Mouse (Mus musculus) myocyte (in vitro differentiated cells): ENCODE measurements around the gene Egln3. TPM values are rescaled to one million over a fixed set of nuclear protein-coding genes. Genes with fewer than 3 reads are reported as not detected.

Experiments
- H3K27me3 ChIP-seq: one replicate; pipeline ENCODE4 v1.6.1; 2011; ENCODE audit not compliant: control insufficient read depth, insufficient read depth, insufficient read length
- H3K36me3 ChIP-seq: one replicate; pipeline ENCODE4 v1.6.1; 2011; ENCODE audit not compliant: control insufficient read depth, insufficient read depth
- H3K4me2 ChIP-seq: one replicate; pipeline ENCODE4 v1.6.1; 2011; ENCODE audit warnings: low read depth, control low read depth
- H3K4me3 ChIP-seq: one replicate; pipeline ENCODE4 v1.5.1; 2011; ENCODE audit warnings: mild to moderate bottlenecking, control low read depth, moderate library complexity
- H3K79me2 ChIP-seq: one replicate; pipeline ENCODE4 v1.6.1; 2011; ENCODE audit not compliant: control insufficient read depth, insufficient read depth
- H3ac ChIP-seq: one replicate; pipeline ENCODE4 v1.6.1; 2011; ENCODE audit not compliant: control insufficient read depth, insufficient read length
- CEBPB ChIP-seq: IDR thresholded peaks from 2 replicates; pipeline ENCODE4 v1.6.1; 2011; ENCODE audit warnings: mild to moderate bottlenecking, moderate library complexity; ENCODE audit not compliant: poor library complexity, insufficient read depth, severe bottlenecking
- E2F4 ChIP-seq: IDR thresholded peaks from one replicate; pipeline ENCODE4 v1.6.1; 2011; ENCODE audit warnings: mild to moderate bottlenecking, control low read depth, moderate library complexity; ENCODE audit not compliant: insufficient read depth
- MAX ChIP-seq: IDR thresholded peaks from one replicate; pipeline ENCODE4 v1.6.1; 2011; ENCODE audit warnings: low read depth, mild to moderate bottlenecking, control low read depth
- MYOD1 ChIP-seq, 3 experiments: IDR thresholded peaks; one replicate each; pipeline ENCODE4 v1.6.1; 2011; ENCODE audit warnings: control low read depth in 2 of 3, low read depth in 2 of 3, mild to moderate bottlenecking in 2 of 3, moderate library complexity in 1 of 3; ENCODE audit not compliant: insufficient read length in 2 of 3, control insufficient read depth in 1 of 3
- MYOG ChIP-seq, 3 experiments: IDR thresholded peaks; one replicate each; pipeline ENCODE4 v1.6.1; 2011; ENCODE audit warnings: control low read depth in 2 of 3, low read depth in 2 of 3, mild to moderate bottlenecking in 2 of 3; ENCODE audit not compliant: insufficient read length in 2 of 3, control insufficient read depth in 1 of 3, insufficient read depth in 1 of 3
- POLR2A ChIP-seq: IDR thresholded peaks from one replicate; pipeline ENCODE4 v1.6.1; 2011; ENCODE audit warnings: low read depth, mild to moderate bottlenecking, control low read depth, moderate library complexity; ENCODE audit not compliant: insufficient read length
- POLR2AphosphoS2 ChIP-seq: IDR thresholded peaks from one replicate; pipeline ENCODE4 v1.6.1; 2011; ENCODE audit warnings: low read depth, control low read depth; ENCODE audit not compliant: insufficient read length
- REST ChIP-seq: IDR thresholded peaks from one replicate; pipeline ENCODE4 v1.6.1; 2011; ENCODE audit warnings: mild to moderate bottlenecking, control low read depth, moderate library complexity; ENCODE audit not compliant: insufficient read depth, insufficient read length
- SRF ChIP-seq: IDR thresholded peaks from one replicate; pipeline ENCODE4 v1.6.1; 2011; ENCODE audit warnings: low read depth; ENCODE audit not compliant: control insufficient read depth, insufficient read length
- TCF12 ChIP-seq: IDR thresholded peaks from one replicate; pipeline ENCODE4 v1.6.1; 2011; ENCODE audit warnings: mild to moderate bottlenecking, control low read depth; ENCODE audit not compliant: poor library complexity, insufficient read depth, severe bottlenecking
- TCF3 ChIP-seq: IDR thresholded peaks from one replicate; pipeline ENCODE4 v1.6.1; 2011; ENCODE audit warnings: low read depth, control low read depth; ENCODE audit not compliant: insufficient read length
- USF1 ChIP-seq: IDR thresholded peaks from one replicate; pipeline ENCODE4 v1.6.1; 2011; ENCODE audit warnings: low read depth, mild to moderate bottlenecking, control low read depth, moderate library complexity
- polyA plus RNA-seq: library from polyadenylated mRNA; unstranded; fragments of >200 nt; fragmentation: generic; extraction: Trizol; gene quantifications from one replicate; pipeline ENCODE4 v1.2.1, GENCODE M21; 2012; ENCODE audit warnings: missing spikeins

Egln3 gene
- polyA plus RNA-seq, 1 experiment = 130 TPM

- H3ac ChIP-seq = no peak overlapping the region
- H3K4me3 ChIP-seq = no peak overlapping the region
- no peaks in the 10 kb centered on the region for H3K27me3 ChIP-seq
- TF ChIP-seq CEBPB (peak; percentile 45; the same call in 1 of the 2 replicates), MYOG (IDR thresholded peaks at IDR 0.05; ENCODE audit: control insufficient read depth in 1 of 3, insufficient read depth in 1 of 3, insufficient read length in 2 of 3, low read depth in 2 of 3) (peak; percentile 15 to 83 (median 41)), SRF (no peak), TCF12 (peak; percentile 69), MYOD1 (IDR thresholded peaks at IDR 0.05; ENCODE audit: control insufficient read depth in 1 of 3, insufficient read length in 2 of 3, low read depth in 2 of 3) (peak in 2 of 3 experiments; percentile 90)
- H3K36me3 ChIP-seq = peaks cover 26% of the 10 kb centered on the region
- peak overlapping the region; percentile 66 for H3K4me2 ChIP-seq
- peaks cover 57% of the 10 kb centered on the region for H3K79me2 ChIP-seq
These were observed 16.6 kb downstream of the Egln3 start for GRCm38 (mm10) chr12:54186926-54187623.

DNA sequence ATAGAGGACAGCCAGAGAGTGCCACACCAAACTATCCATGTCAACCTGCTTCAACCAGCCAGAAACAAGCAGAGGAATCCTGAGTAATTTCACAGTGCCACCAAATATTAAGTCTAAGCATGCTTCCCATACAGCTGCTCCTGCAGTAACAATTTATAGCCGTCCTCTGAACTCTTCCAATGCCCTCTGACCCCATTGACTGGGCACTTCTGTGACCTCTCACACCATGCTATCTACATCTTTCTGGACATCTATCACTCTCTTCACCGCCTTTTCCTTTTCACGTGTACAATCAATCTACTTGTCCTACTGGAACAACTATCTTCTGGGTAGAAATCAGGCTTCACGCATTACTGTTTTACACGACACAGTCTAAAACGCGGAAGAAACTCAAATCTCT is 19.4 kb downstream of the Egln3 start:
- H3K4me3 ChIP-seq = no peak overlapping the region
- H3ac ChIP-seq = no peak overlapping the region
- no peak overlapping the region for H3K4me2 ChIP-seq
- H3K27me3 ChIP-seq = no peaks in the 10 kb centered on the region
- H3K36me3 ChIP-seq = peaks cover 54% of the 10 kb centered on the region
- H3K79me2 ChIP-seq = peaks cover 30% of the 10 kb centered on the region
- TF ChIP-seq REST (no peak), SRF (no peak), USF1 (no peak), MYOD1 (IDR thresholded peaks at IDR 0.05; ENCODE audit: control insufficient read depth in 1 of 3, insufficient read length in 2 of 3, low read depth in 2 of 3) (no peak), TCF12 (no peak), CEBPB (no peak), POLR2AphosphoS2 (no peak), MYOG (IDR thresholded peaks at IDR 0.05; ENCODE audit: control insufficient read depth in 1 of 3, insufficient read depth in 1 of 3, insufficient read length in 2 of 3, low read depth in 2 of 3) (no peak), TCF3 (no peak), MAX (no peak), POLR2A (no peak), E2F4 (no peak)

- H3ac ChIP-seq = no peak overlapping the region
- no peaks in the 10 kb centered on the region for H3K79me2 ChIP-seq
- no peak for TF ChIP-seq CEBPB
- no peaks in the 10 kb centered on the region for H3K27me3 ChIP-seq
- H3K4me3 ChIP-seq = no peak overlapping the region
- peaks cover 53% of the 10 kb centered on the region for H3K36me3 ChIP-seq
- H3K4me2 ChIP-seq = no peak overlapping the region
These were observed 25.3 kb downstream of the Egln3 start for GRCm38 (mm10) chr12:54178323-54178722.

- Histone ChIP-seq H3ac (no peak overlapping the region), H3K79me2 (no peaks in the 10 kb centered on the region), H3K36me3 (no peaks in the 10 kb centered on the region), H3K4me3 (no peak overlapping the region), H3K4me2 (no peak overlapping the region), H3K27me3 (no peaks in the 10 kb centered on the region)
- no peak for TF ChIP-seq MAX
- TF ChIP-seq MYOG (IDR thresholded peaks at IDR 0.05; ENCODE audit: control insufficient read depth in 1 of 3, insufficient read depth in 1 of 3, insufficient read length in 2 of 3, low read depth in 2 of 3) = no peak
- no peak for TF ChIP-seq MYOD1 (IDR thresholded peaks at IDR 0.05; ENCODE audit: control insufficient read depth in 1 of 3, insufficient read length in 2 of 3, low read depth in 2 of 3)
- TF ChIP-seq REST = no peak
- TF ChIP-seq E2F4 = no peak
- TF ChIP-seq USF1 = no peak
- no peak for TF ChIP-seq SRF
- no peak for TF ChIP-seq TCF3
- no peak for TF ChIP-seq POLR2AphosphoS2
- TF ChIP-seq TCF12 = no peak
- TF ChIP-seq POLR2A = no peak
- TF ChIP-seq CEBPB = no peak
These were observed 34.9 kb downstream of the Egln3 start for GRCm38 (mm10) chr12:54168786-54169185.

DNA sequence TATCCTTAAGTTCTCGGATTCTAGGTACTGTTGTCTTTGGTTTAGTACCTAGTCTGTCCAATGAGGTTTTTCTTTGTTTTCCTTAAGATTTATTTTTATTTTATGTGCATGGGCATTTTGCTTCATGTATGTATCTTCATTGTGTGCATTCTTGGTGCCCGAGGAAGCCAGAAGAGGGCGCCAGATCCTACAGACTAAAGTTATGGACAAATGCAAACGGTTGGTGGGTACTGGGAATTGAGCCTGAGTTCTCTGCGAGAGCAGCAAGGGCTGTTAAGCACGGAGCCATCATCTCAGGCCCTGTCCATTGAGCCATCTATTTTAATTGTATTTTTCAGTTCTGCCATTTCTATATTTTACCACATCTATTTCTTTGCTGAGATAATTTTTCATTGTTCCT is 35.9 kb downstream of the Egln3 start:
- Histone ChIP-seq H3K4me3 (no peak overlapping the region), H3K36me3 (no peaks in the 10 kb centered on the region), H3K27me3 (no peaks in the 10 kb centered on the region), H3K4me2 (no peak overlapping the region), H3K79me2 (no peaks in the 10 kb centered on the region), H3ac (no peak overlapping the region)
- TF ChIP-seq E2F4 = no peak
- no peak for TF ChIP-seq USF1
- no peak for TF ChIP-seq CEBPB
- no peak for TF ChIP-seq MYOG (IDR thresholded peaks at IDR 0.05; ENCODE audit: control insufficient read depth in 1 of 3, insufficient read depth in 1 of 3, insufficient read length in 2 of 3, low read depth in 2 of 3)
- TF ChIP-seq SRF = no peak
- no peak for TF ChIP-seq MAX
- no peak for TF ChIP-seq TCF12
- no peak for TF ChIP-seq MYOD1 (IDR thresholded peaks at IDR 0.05; ENCODE audit: control insufficient read depth in 1 of 3, insufficient read length in 2 of 3, low read depth in 2 of 3)
- no peak for TF ChIP-seq TCF3
- TF ChIP-seq POLR2AphosphoS2 = no peak
- TF ChIP-seq REST = no peak
- TF ChIP-seq POLR2A = no peak
